Mouse (Mus musculus) skeletal muscle tissue, adult 2 months (tissue): ENCODE data around the gene Eng.
A peak's percentile ranks its signal among the peaks of the same experiment; 100 is the strongest.

Experiments
- DNase-seq: peaks from one replicate; pipeline ENCODE4 v3.0.0-alpha.2; 2012; ENCODE audit warnings: low read depth, low spot score

Gene Eng

GRCm38 (mm10) chr2:32709521-32710137, 63.2 kb downstream of the Eng start:
- no peak for DNase-seq

GRCm38 (mm10) chr2:32710425-32710824, 64.0 kb downstream of the Eng start:
- no peak for DNase-seq

GRCm38 (mm10) chr2:32711301-32712056, 65.1 kb downstream of the Eng start:
- no peak for DNase-seq

- peak; percentile 42 for DNase-seq
Measured at GRCm38 (mm10) chr2:32712108-32712551, 65.7 kb downstream of the Eng start.

GRCm38 (mm10) chr2:32712586-32712933, 66.2 kb downstream of the Eng start:
- DNase-seq, result peak; percentile 85

GRCm38 (mm10) chr2:32712934-32713817, 66.8 kb downstream of the Eng start, which contains the start of gene Cdk9:
TSS of gene Cdk9 (minus strand) at chr2:32713076.
- DNase-seq, result peak; percentile 91

GRCm38 (mm10) chr2:32714117-32714986, 68.0 kb downstream of the Eng start:
- DNase-seq, result no peak

- DNase-seq, result peak; percentile 51
Measured at GRCm38 (mm10) chr2:32714987-32715425, 68.6 kb downstream of the Eng start.

- no peak for DNase-seq
Measured at GRCm38 (mm10) chr2:32718761-32719160, 72.4 kb downstream of the Eng start.

GRCm38 (mm10) chr2:32720053-32720452, 73.7 kb downstream of the Eng start:
- no peak for DNase-seq

GRCm38 (mm10) chr2:32720681-32721229, 74.4 kb downstream of the Eng start, which contains the start of gene Sh2d3c:
TSS of gene Sh2d3c (plus strand) at chr2:32721055.
- DNase-seq, result no peak

- no peak for DNase-seq
Measured at GRCm38 (mm10) chr2:32722046-32722445, 75.7 kb downstream of the Eng start.

- DNase-seq, result no peak
Measured at GRCm38 (mm10) chr2:32722581-32722980, 76.2 kb downstream of the Eng start.

GRCm38 (mm10) chr2:32724149-32724548, 77.8 kb downstream of the Eng start:
- DNase-seq, result no peak

GRCm38 (mm10) chr2:32724832-32725790, 78.7 kb downstream of the Eng start:
- no peak for DNase-seq

- peak; percentile 93 for DNase-seq
Measured at GRCm38 (mm10) chr2:32727435-32727834, 81.0 kb downstream of the Eng start.

GRCm38 (mm10) chr2:32728463-32728862, 82.1 kb downstream of the Eng start:
- peak; percentile 39 for DNase-seq

- DNase-seq, result no peak
Measured at GRCm38 (mm10) chr2:32729547-32729946, 83.2 kb downstream of the Eng start.

GRCm38 (mm10) chr2:32730854-32731253, 84.5 kb downstream of the Eng start:
- DNase-seq, result no peak

GRCm38 (mm10) chr2:32731911-32732310, 85.5 kb downstream of the Eng start:
- no peak for DNase-seq
